Mouse (Mus musculus): ENCODE results near the gene Gm9837.

GRCm38 (mm10) chr11:53508591-53508990 lies 38.3 kb upstream of the Gm9837 start:
- no peak for TF ChIP-seq POLR2A (IDR thresholded peaks at IDR 0.05; ENCODE audit: low read depth, low read length)
- TF ChIP-seq CTCF (IDR thresholded peaks at IDR 0.05; ENCODE audit: extremely low read depth, insufficient read length, insufficient replicate concordance, low read depth, low read length) = no peak

Measured in small intestine, adult 2 months (tissue).